Mouse (Mus musculus): ENCODE measurements around the gene Kera.

- TF ChIP-seq MAX (IDR thresholded peaks at IDR 0.05; ENCODE audit: low read length), result no peak
- no peak for TF ChIP-seq NRF1 (IDR thresholded peaks at IDR 0.05; ENCODE audit: insufficient read depth, low read depth, low read length, poor library complexity, severe bottlenecking)
- no peak for TF ChIP-seq CTCF (IDR thresholded peaks at IDR 0.05 in 2 of 3, conservative IDR thresholded peaks at IDR 0.05 in 1 of 3; ENCODE audit: control insufficient read depth in 1 of 3, insufficient read depth in 1 of 3, low read depth in 2 of 3, low read length in 3 of 3, poor library complexity in 1 of 3, severe bottlenecking in 1 of 3)
- TF ChIP-seq TBP (IDR thresholded peaks at IDR 0.05; ENCODE audit: low read depth, low read length), result no peak
- TF ChIP-seq RAD21 (IDR thresholded peaks at IDR 0.05; ENCODE audit: low read depth, low read length), result no peak
- no peak for TF ChIP-seq POLR2A (IDR thresholded peaks at IDR 0.05; ENCODE audit: control insufficient read depth in 1 of 2, insufficient read depth in 1 of 2, low read depth in 1 of 2, low read length in 2 of 2, poor library complexity in 1 of 2)
- TF ChIP-seq E2F4 (IDR thresholded peaks at IDR 0.05; ENCODE audit: borderline replicate concordance, low read depth, low read length), result no peak
These were observed 4.9 kb upstream of the Kera start for GRCm38 (mm10) chr10:97601744-97602143.

Data from MEL (cell line).